Mouse (Mus musculus) midbrain, embryonic 12.5 days (tissue): ENCODE results near the gene Tbc1d2. TPM values are rescaled to one million over a fixed set of nuclear protein-coding genes. Genes with fewer than 3 reads are reported as not detected.
"Not testable (repeated sequence)": the region's sequence is repeated elsewhere in the genome, so short reads cannot be mapped to it uniquely, and the experiment has no call there.

ENCODE experiments used
- ATAC-seq: fragments of 200-750 bp; cut with Nextera tagmentation; 2 replicates; pipeline ENCODE4 v1.8.0; 2017; ENCODE audit warnings: low read depth, moderate TSS enrichment, moderate library complexity; ENCODE audit not compliant: low FRiP score
- H3K27ac ChIP-seq: fragments of 300-500 bp; sonication (generic); replicated peaks from 2 replicates; pipeline ENCODE4 v1.5.1; 2016; ENCODE audit warnings: mild to moderate bottlenecking
- H3K27me3 ChIP-seq: fragments of 300-500 bp; sonication (generic); 2 replicates; pipeline ENCODE4 v1.6.1; 2016; ENCODE audit warnings: mild to moderate bottlenecking
- H3K36me3 ChIP-seq: fragments of 300-500 bp; sonication (generic); 2 replicates; pipeline ENCODE4 v1.6.1; 2016
- H3K4me1 ChIP-seq: fragments of 300-500 bp; sonication (generic); 2 replicates; pipeline ENCODE4 v1.6.1; 2016
- H3K4me2 ChIP-seq: fragments of 300-500 bp; sonication (generic); replicated peaks from 2 replicates; pipeline ENCODE4 v1.6.1; 2016; ENCODE audit warnings: mild to moderate bottlenecking, moderate library complexity
- H3K4me3 ChIP-seq: fragments of 300-500 bp; sonication (generic); 2 replicates; pipeline ENCODE4 v1.5.1; 2016; ENCODE audit warnings: mild to moderate bottlenecking
- H3K9ac ChIP-seq: fragments of 300-500 bp; sonication (generic); replicated peaks from 2 replicates; pipeline ENCODE4 v1.6.1; 2016; ENCODE audit warnings: mild to moderate bottlenecking, moderate library complexity
- H3K9me3 ChIP-seq: fragments of 300-500 bp; sonication (generic); 2 replicates; pipeline ENCODE4 v1.6.1; 2016; ENCODE audit warnings: mild to moderate bottlenecking
- WGBS: fragments of 180-500 bp; shearing (Covaris S2); methylation state at CpG from one replicate; pipeline ENCODE4 v1.1.7; 2016; 5-methylcytosine and 5-hydroxymethylcytosine counted together
- polyA plus RNA-seq: library from polyadenylated mRNA; unstranded; fragments of >200 nt; fragmentation: Nextera tagmentation; extraction: Ambion mirVana; gene quantifications from 2 replicates; pipeline ENCODE4 v1.2.1, GENCODE M21; 2016

Tbc1d2 gene
- polyA plus RNA-seq, 1 experiment from 2014 or later = 0.84 TPM

- no peak overlapping the region for H3K27ac ChIP-seq
- H3K9me3 ChIP-seq = no peaks in the 10 kb centered on the region
- H3K4me2 ChIP-seq = no peak overlapping the region
- ATAC-seq = no peak
- H3K9ac ChIP-seq = no peak overlapping the region
- peaks cover 3% of the 10 kb centered on the region; the same call in 1 of the 2 replicates for H3K4me1 ChIP-seq
- no peak overlapping the region for H3K4me3 ChIP-seq
- no peaks in the 10 kb centered on the region for H3K36me3 ChIP-seq
- WGBS = 65% methylated on average over 11 of the region's 11 CpGs
- peaks cover 48% of the 10 kb centered on the region for H3K27me3 ChIP-seq
Measured at GRCm38 (mm10) chr4:46618196-46618817, 31.7 kb downstream of the Tbc1d2 start.

GRCm38 (mm10) chr4:46617408-46617807, 32.6 kb downstream of the Tbc1d2 start:
- Histone ChIP-seq H3K9ac (no peak overlapping the region), H3K4me3 (no peak overlapping the region), H3K9me3 (no peaks in the 10 kb centered on the region), H3K27me3 (peaks cover 48% of the 10 kb centered on the region), H3K4me2 (no peak overlapping the region), H3K36me3 (no peaks in the 10 kb centered on the region), H3K4me1 (peaks cover 3% of the 10 kb centered on the region; the same call in 1 of the 2 replicates), H3K27ac (no peak overlapping the region)
- 79% methylated on average over 6 of the region's 6 CpGs for WGBS
- ATAC-seq = no peak

- whole genome bisulfite sequencing = 82% methylated on average over 9 of the region's 9 CpGs
- ATAC-seq = no peak
Measured at GRCm38 (mm10) chr4:46614641-46615040, 35.4 kb downstream of the Tbc1d2 start.

GRCm38 (mm10) chr4:46613618-46614017, 36.4 kb downstream of the Tbc1d2 start:
- Histone ChIP-seq H3K4me1 (no peaks in the 10 kb centered on the region), H3K9ac (no peak overlapping the region), H3K36me3 (no peaks in the 10 kb centered on the region), H3K4me2 (no peak overlapping the region), H3K9me3 (no peaks in the 10 kb centered on the region), H3K27ac (no peak overlapping the region), H3K27me3 (peaks cover 29% of the 10 kb centered on the region), H3K4me3 (no peak overlapping the region)
- WGBS = 84% methylated on average over 12 of the region's 12 CpGs
- ATAC-seq = no peak

More at GRCm38 (mm10) chr4:46614641-46615040, 35.4 kb downstream of the Tbc1d2 start:
- H3K27ac ChIP-seq = no peak overlapping the region
- no peaks in the 10 kb centered on the region for H3K4me1 ChIP-seq
- H3K36me3 ChIP-seq = no peaks in the 10 kb centered on the region
- H3K9me3 ChIP-seq = no peaks in the 10 kb centered on the region
- H3K4me3 ChIP-seq = no peak overlapping the region
- peaks cover 30% of the 10 kb centered on the region for H3K27me3 ChIP-seq
- H3K4me2 ChIP-seq = no peak overlapping the region
- H3K9ac ChIP-seq = no peak overlapping the region

- no peak overlapping the region for H3K4me3 ChIP-seq
- WGBS = 3% methylated on average over 4 of the region's 4 CpGs
- H3K27ac ChIP-seq = no peak overlapping the region
- no peaks in the 10 kb centered on the region for H3K4me1 ChIP-seq
- H3K27me3 ChIP-seq = peaks cover 30% of the 10 kb centered on the region; the same call in 1 of the 2 replicates
- H3K36me3 ChIP-seq = no peaks in the 10 kb centered on the region
- no peaks in the 10 kb centered on the region for H3K9me3 ChIP-seq
- peak; percentile 47; the same call in 1 of the 2 replicates for ATAC-seq
- H3K9ac ChIP-seq = no peak overlapping the region
- H3K4me2 ChIP-seq = no peak overlapping the region
Measured at GRCm38 (mm10) chr4:46611181-46611580, 38.8 kb downstream of the Tbc1d2 start.

DNA sequence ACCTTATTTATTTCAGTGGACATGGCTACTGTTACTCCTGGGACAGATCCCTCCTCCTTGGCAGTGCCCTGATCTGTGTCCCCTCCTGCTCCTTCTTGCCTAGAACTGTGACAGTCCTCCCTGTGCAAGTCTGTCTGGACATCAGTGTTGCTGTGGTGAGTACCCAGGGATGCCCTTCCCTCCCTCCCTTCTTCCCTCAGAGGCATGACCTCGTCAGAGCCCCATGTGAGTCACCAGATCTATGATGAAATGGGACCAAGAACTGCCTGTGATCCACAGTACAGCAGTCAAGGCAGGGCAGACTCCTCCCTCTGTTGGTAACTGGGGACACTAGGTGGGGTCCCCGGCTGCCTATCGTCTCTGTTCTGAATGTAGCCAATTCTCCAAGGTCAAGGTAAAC, 42.4 kb downstream of the Tbc1d2 start:
- Histone ChIP-seq H3K4me3 (no peak overlapping the region), H3K4me1 (peaks cover 6% of the 10 kb centered on the region; the same call in 1 of the 2 replicates), H3K27me3 (peaks cover 24% of the 10 kb centered on the region), H3K4me2 (no peak overlapping the region), H3K9me3 (no peaks in the 10 kb centered on the region), H3K36me3 (no peaks in the 10 kb centered on the region), H3K9ac (no peak overlapping the region), H3K27ac (no peak overlapping the region)
- 81% methylated on average over 3 of the region's 3 CpGs for WGBS
- ATAC-seq = no peak

DNA sequence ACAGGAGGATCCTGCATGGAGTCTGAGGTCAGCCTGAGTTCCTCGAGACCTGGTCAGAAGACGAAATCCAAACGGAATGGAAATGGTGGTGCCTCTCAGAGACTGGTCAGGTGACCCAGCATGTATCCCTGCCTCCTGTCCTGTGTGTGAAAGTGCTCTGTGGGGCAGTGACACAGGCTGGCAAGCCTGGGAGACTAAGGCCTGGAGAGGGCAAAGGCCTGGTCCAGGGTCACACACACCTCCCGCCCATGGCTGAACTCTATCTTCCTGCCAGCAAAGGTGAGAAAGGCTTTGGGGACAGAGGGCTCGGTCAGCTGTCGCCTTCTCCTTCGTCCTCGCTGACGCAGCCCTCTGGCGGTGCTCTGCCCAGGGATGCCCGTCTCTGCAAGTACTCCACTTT, 44.6 kb downstream of the Tbc1d2 start:
- Histone ChIP-seq H3K9ac (no peak overlapping the region), H3K4me2 (no peak overlapping the region), H3K4me3 (no peak overlapping the region), H3K27ac (no peak overlapping the region), H3K36me3 (no peaks in the 10 kb centered on the region), H3K9me3 (no peaks in the 10 kb centered on the region), H3K27me3 (peaks cover 44% of the 10 kb centered on the region), H3K4me1 (peaks cover 15% of the 10 kb centered on the region)
- WGBS = 70% methylated on average over 11 of the region's 11 CpGs
- no peak for ATAC-seq

DNA sequence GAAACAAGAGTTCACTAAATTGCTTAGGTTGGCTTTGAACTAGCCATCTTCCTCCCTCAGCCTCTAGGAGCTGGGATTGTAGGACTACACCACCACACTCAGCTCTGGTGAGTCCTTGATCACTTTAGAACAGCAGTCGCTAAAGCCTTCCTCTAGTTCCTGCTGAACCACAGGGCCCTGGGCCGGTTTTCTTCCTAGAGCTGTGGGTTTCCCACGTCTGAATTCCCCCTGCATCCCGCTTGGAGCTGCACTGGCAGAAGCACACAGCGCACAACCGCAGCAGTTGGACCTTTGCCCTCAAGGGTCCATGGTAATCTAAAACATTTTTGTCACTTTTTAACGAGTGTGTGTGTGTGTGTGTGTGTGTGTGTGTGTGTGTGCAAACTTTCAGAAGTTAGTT, 47.3 kb downstream of the Tbc1d2 start:
- no peak overlapping the region for H3K4me2 ChIP-seq
- no peaks in the 10 kb centered on the region for H3K36me3 ChIP-seq
- no peak for ATAC-seq
- H3K4me3 ChIP-seq = no peak overlapping the region
- H3K27ac ChIP-seq = no peak overlapping the region
- no peak overlapping the region for H3K9ac ChIP-seq
- H3K27me3 ChIP-seq = peaks cover 55% of the 10 kb centered on the region
- WGBS = 60% methylated on average over 7 of the region's 7 CpGs
- H3K9me3 ChIP-seq = no peaks in the 10 kb centered on the region
- H3K4me1 ChIP-seq = peaks cover 15% of the 10 kb centered on the region

GRCm38 (mm10) chr4:46601844-46602423, 48.1 kb downstream of the Tbc1d2 start, which contains the start of gene Coro2a:
Gene Coro2a (minus strand): TSS chr4:46602202.
- ATAC-seq = peak; percentile 66
- Histone ChIP-seq H3K36me3 (no peaks in the 10 kb centered on the region), H3K4me3 (peak within 1 kb of the TSS; percentile 61), H3K9ac (peak within 1 kb of the TSS; percentile 67), H3K4me1 (peaks cover 15% of the 10 kb centered on the region), H3K27me3 (peaks cover 55% of the 10 kb centered on the region), H3K27ac (no peak within 1 kb of the TSS), H3K9me3 (no peaks in the 10 kb centered on the region), H3K4me2 (peak within 1 kb of the TSS; percentile 95)
- WGBS = under 1% methylated on average over 54 of the region's 66 CpGs

DNA sequence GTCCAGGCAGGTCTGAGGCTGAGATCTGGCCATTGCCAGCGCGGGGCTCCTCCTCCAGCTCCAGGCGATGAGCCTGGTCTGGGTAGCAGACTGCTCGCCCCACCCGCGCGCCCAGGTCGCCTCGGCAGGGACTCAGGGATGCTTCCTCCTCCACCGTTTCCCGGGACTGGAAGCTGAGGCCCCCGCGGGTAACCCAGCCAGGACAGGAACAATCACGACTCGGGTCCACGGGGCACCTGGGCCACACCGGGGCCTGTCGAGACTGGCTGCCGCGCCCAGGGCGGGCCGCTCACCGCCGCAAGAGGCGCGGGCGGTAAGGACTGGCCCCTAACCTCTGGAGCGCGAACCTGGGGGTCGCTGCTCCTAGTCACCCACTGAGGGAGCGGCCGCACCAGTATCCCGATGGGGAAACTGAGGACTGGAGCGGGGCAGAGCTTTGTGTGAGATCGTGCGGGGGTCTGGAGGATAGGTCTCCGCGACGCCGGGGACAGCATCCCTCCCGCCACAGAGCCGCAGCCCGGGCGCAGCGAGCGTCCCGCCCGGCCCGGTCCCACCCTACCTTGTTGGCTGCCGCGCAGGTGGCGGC, 48.7 kb downstream of the Tbc1d2 start:
- peak overlapping the region; percentile 67 for H3K9ac ChIP-seq
- H3K27ac ChIP-seq = no peak overlapping the region
- H3K4me2 ChIP-seq = peak overlapping the region; percentile 95
- peaks cover 15% of the 10 kb centered on the region for H3K4me1 ChIP-seq
- WGBS = under 1% methylated on average over 52 of the region's 52 CpGs
- no peaks in the 10 kb centered on the region for H3K9me3 ChIP-seq
- H3K27me3 ChIP-seq = peaks cover 55% of the 10 kb centered on the region
- H3K36me3 ChIP-seq = no peaks in the 10 kb centered on the region
- peak overlapping the region; percentile 61 for H3K4me3 ChIP-seq
- ATAC-seq = peak; percentile 66

GRCm38 (mm10) chr4:46600473-46601257, 49.3 kb downstream of the Tbc1d2 start:
- H3K4me1 ChIP-seq = peaks cover 15% of the 10 kb centered on the region
- H3K36me3 ChIP-seq = no peaks in the 10 kb centered on the region
- H3K27ac ChIP-seq = no peak overlapping the region
- H3K9ac ChIP-seq = peak overlapping the region; percentile 67; the same call in 1 of the 2 replicates
- no peaks in the 10 kb centered on the region for H3K9me3 ChIP-seq
- H3K4me3 ChIP-seq = peak overlapping the region; percentile 61
- no peak for ATAC-seq
- 43% methylated on average over 20 of the region's 20 CpGs for WGBS
- H3K4me2 ChIP-seq = peak overlapping the region; percentile 95
- peaks cover 55% of the 10 kb centered on the region for H3K27me3 ChIP-seq

- not testable (repeated sequence) for H3K9me3 ChIP-seq, H3K4me3 ChIP-seq, ATAC-seq, H3K36me3 ChIP-seq, H3K4me2 ChIP-seq, H3K27ac ChIP-seq, H3K9ac ChIP-seq
- H3K4me1 ChIP-seq = peaks cover 15% of the 10 kb centered on the region
- peaks cover 55% of the 10 kb centered on the region for H3K27me3 ChIP-seq
- WGBS = 85% methylated on average over 11 of the region's 12 CpGs
Measured at GRCm38 (mm10) chr4:46599609-46600008, 50.4 kb downstream of the Tbc1d2 start.
